Comparison of ENCODE assay signal across 9 mouse cellular contexts in the genomic region with DNA sequence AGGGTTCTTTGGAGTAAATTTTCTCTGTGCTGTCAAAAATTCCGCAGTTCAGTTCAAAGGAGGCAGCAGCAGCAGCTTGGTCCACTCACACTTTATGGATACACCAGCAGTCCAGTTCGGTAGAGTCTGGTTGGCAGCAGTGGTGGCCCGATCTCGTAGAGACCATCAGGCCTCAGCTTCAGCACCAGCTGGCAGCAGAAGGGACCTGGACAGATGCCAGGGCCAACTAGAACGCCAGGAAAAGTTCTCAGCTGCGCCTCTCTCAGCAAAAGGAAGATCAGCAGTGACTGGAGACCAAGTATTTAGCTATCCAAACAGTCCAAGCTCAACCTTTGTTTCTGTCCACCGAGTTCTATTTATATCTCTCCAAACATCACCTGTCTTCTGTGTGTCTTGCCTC.
DNase-seq lines count a peak whose midpoint lies in the region; ATAC-seq lines count a peak whose summit lies in the region.
"Had no signal": no experiment of that assay in that cellular context is flagged by ENCODE, and none has a peak within 500 bp of the region (broad histone marks: within the 10 kb centered on the region; RNA-seq: fewer than 3 reads in every experiment).

No protein-coding gene starts in this region.

- no peak overlapping the region for H3K4me2 ChIP-seq in kidney, embryonic 14.5 days (replicated peaks; ENCODE audit: low read depth, low read length)

- DNase-seq in kidney, adult 18-20 months: peak; percentile 11
- peak; percentile 52 to 53 for DNase-seq in cerebellum, adult 18-20 months
- DNase-seq in cerebellum, postnatal 14 days: peak; percentile 83 to 85
- peak; percentile 8 to 45 for DNase-seq in left cerebral cortex, postnatal 10 days (ENCODE audit: extremely low spot score in 1 of 2, low spot score in 2 of 2)
- no peak for DNase-seq in thymus, postnatal 14 days
- DNase-seq in thymus, postnatal 10 days (ENCODE audit: low spot score in 2 of 2): no peak

- intact Hi-C loops in left cerebral cortex, postnatal 10 days (cut with DNase I): no loop called here

- ATAC-seq in kidney, embryonic 14.5 days (ENCODE audit: low FRiP score, low TSS enrichment): no peak
- no peak for ATAC-seq in CD4-positive, CD25-positive, alpha-beta regulatory T cell, adult 4 months

- H3K9ac ChIP-seq in kidney, embryonic 14.5 days (ENCODE audit: low read depth, low read length): no peak overlapping the region

- no peaks in the 10 kb centered on the region for H3K9me3 ChIP-seq in kidney, embryonic 14.5 days (ENCODE audit: control insufficient read depth, low read length)

- no peaks in the 10 kb centered on the region for H3K4me1 ChIP-seq in kidney, embryonic 14.5 days (ENCODE audit: control insufficient read depth, insufficient read depth, low read length)

- H3K27ac ChIP-seq in kidney, embryonic 14.5 days (ENCODE audit: low read depth, low read length): no peak overlapping the region
- H3K27ac ChIP-seq: kidney, postnatal 0 days had no signal

- H3K36me3 ChIP-seq in kidney, embryonic 14.5 days (ENCODE audit: control insufficient read depth, insufficient read depth, low read length): no peaks in the 10 kb centered on the region

- 79% methylated on average over 7 of the region's 7 CpGs for WGBS in kidney, embryonic 14.5 days

- no peak overlapping the region for H3K4me3 ChIP-seq in kidney, embryonic 14.5 days (ENCODE audit: low read length)

- no peaks in the 10 kb centered on the region for H3K27me3 ChIP-seq in kidney, embryonic 14.5 days (ENCODE audit: control insufficient read depth, insufficient read depth, low read length)

Comparison
In these comparisons a context has a peak if more than half of its experiments do, and no peak if none do; other contexts are left out.
1. DNase-seq: peak in kidney, adult 18-20 months (single experiment), cerebellum, adult 18-20 months (2 of 2), cerebellum, postnatal 14 days (2 of 2) and left cerebral cortex, postnatal 10 days (2 of 2); none in thymus, postnatal 14 days (single experiment) and thymus, postnatal 10 days (0 of 2).